Mouse (Mus musculus) lung, postnatal 10 days (tissue): ENCODE results near the gene Anxa4.

ENCODE experiments used
- DNase-seq: peaks from one replicate; pipeline ENCODE4 v3.0.0; 2021

Anxa4 gene

DNA sequence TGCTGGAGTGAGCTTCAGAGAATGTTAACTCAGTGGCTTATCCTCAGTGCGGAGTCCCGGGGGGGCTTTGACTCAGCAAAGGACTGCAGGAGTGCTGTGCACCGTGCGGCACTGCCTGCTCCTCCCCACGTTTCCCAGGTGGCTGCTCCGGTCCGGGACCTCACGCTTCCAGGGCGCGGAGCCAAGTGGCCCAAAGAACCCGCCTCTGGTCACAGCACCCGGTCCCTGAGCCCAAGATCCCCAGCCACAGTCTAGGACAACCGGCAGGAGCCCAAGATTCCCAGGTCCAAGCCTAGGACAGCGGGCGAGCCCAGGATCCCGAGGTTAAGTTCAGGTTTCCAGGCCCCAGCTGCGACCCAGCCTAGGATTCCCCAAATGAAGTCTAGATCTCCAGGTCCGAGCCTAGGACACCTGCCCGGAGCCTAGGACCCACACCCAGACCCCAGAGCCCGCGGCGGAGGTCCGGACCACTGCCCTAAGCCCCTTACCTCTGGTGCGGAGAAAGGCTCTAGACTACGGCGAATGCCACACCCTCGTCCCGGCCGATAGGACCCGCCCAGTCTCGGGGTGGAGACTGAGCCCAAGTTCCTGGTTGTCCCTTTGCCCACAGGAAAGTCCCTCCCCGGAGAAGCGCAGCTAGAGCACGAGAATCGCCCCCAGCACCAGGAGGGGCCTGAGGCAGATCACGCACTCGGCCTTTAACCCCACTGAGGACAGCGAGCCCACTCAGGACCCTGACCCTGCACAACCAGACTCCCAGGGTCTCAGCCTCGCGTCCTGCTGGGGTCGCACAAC is at the start of gene Anxa4:
Gene Anxa4, minus strand, starts transcription at position 564 of the 795 bp plus-strand sequence.
- DNase-seq = peak; percentile 93

- no peak for DNase-seq
Observed at GRCm38 (mm10) chr6:86841949-86842348, 48.6 kb upstream of the Anxa4 start.

DNA sequence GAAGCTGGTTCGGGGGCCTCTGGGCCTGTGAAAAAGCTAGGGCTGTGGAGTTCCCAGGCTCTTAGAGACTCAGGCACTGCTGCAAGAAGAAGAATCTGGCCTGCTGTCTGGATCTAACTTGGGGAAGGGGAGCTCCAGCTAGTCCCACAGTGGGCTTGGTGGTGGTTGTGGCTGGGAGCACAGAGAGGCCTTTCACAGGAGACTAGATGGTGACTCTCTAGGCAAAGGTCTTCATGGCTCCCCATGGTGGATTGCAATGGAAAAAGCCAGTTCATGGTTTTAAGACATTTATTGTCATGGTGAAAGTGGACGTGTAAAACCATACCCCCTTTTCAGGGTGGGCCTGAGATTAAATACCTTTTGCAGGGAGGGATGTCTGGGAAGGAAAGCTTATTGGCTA is 45.7 kb upstream of the Anxa4 start:
- no peak for DNase-seq

- DNase-seq = peak; percentile 73
Observed at GRCm38 (mm10) chr6:86832802-86833502, 39.6 kb upstream of the Anxa4 start.

DNA sequence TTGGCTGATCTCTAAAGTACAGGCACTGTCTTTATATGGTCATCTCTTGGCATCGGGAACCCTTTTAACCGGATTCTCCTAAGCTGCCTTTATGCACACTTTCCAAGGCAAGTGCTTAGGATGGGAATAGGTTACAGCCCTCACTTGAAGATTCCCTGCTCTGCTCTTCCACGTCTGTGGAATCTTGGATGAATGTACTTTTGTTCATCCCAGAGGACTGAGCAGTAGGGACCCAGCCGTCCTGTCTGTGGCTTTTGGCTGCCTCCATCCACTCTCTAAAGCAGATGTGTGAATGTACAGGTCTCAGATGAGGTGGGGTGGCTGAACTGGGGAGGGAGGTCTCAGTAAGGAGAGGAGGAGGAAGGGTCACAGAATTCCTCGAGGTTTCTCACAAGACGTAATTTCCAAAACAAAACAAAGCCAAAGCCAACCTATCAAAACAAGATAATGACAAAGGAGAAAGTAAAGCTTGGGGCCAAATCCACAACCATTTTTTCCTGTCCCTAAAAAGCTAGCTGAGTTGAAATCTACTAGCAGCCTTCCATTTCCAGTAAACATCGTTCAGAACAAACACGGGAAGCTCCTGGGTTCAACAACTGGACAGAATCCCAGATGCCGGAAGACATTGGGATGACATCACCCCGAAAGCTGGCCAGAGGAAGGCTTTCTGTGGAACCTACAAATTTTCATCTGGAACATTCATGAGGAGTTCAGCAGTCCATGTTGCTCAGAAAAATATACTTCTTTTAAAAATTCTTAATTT is 37.5 kb upstream of the Anxa4 start:
- peak; percentile 81 for DNase-seq

- DNase-seq = no peak
Observed at GRCm38 (mm10) chr6:86829768-86830167, 36.4 kb upstream of the Anxa4 start.

- no peak for DNase-seq
Observed at GRCm38 (mm10) chr6:86827432-86827831, 34.0 kb upstream of the Anxa4 start.

DNA sequence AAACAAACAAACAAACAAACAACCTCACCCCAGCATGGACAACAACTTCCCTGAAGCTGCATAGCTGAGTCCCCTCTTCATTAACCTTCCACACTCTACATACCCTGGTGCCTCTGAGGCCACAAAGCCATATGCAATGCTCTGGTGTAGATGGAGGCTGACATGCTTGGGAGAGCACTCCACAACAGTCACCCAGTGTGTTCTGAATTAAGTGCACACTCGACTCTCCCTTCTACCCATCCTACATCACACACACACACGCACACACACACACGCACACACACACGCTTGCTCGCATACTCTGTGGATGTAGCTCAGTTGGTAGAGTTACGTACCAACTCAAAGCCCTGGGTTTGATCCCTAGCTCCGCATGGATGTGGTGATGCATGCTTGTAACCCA is 31.0 kb upstream of the Anxa4 start:
- DNase-seq = no peak

- peak; percentile 68 for DNase-seq
Observed at GRCm38 (mm10) chr6:86823824-86824223, 30.4 kb upstream of the Anxa4 start.

DNA sequence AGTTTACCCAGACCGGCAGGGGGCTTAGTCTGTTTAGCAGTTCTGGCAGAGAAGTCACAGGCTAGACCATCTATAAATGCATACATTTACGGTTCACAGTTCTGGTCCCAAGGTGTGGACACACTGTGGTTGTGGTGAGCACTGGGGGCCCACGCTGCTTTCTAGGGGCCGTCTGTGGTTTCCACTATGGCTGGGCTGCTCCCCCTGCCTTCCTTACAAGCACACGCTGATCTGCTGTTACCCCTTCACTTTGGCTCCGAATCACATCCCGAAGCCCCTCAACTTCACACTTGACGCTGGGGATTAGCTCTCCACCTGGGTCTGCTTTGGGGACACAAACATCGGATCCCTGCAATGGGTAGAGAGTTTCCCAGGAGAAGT is 29.7 kb upstream of the Anxa4 start:
- no peak for DNase-seq

- DNase-seq = peak; percentile 53
Observed at GRCm38 (mm10) chr6:86822285-86823050, 29.1 kb upstream of the Anxa4 start.

GRCm38 (mm10) chr6:86820690-86821089 is 27.3 kb upstream of the Anxa4 start:
- peak; percentile 37 for DNase-seq

DNA sequence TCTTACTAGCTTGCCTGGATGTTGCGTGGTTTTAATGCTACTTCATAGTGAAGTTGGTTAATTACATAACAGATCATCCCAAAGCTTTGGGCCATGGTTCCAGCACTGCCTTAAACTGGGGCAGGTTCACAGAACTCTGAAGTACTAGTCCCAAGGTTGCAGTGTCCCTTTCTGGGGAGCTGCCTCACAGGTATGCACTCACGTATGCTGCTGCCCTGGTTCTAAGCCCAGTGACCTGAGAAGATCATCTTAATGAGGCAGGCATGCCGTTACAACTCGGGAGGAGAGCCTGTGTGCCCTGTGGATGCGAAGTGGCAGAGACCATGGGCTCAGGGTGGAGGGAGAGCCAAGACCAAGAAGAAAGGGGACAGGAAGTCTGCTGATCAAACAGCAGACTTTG is 26.5 kb upstream of the Anxa4 start:
- no peak for DNase-seq

DNA sequence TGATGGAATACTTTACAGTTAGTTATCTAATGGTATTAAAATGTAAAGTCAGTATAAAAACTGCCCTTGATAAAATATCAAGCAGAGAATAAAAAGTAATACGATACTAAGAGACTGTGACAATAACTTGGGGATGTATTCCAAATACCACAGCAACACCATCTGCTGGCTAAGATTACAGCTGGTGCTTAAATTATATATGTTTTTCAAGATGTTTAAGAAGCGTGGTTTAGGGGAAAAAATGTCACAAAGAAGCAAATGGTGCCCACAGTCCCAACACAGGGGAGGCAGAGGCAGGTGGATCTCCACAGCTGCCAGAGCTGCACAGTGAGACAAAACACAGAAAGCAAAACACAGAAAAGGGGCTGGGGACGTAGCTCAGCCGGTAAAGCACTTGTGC is 25.5 kb upstream of the Anxa4 start:
- no peak for DNase-seq

- DNase-seq = peak; percentile 68
Observed at GRCm38 (mm10) chr6:86816586-86816985, 23.2 kb upstream of the Anxa4 start.

- no peak for DNase-seq
Observed at GRCm38 (mm10) chr6:86815436-86815835, 22.1 kb upstream of the Anxa4 start.

GRCm38 (mm10) chr6:86814926-86815325 is 21.5 kb upstream of the Anxa4 start:
- no peak for DNase-seq

DNA sequence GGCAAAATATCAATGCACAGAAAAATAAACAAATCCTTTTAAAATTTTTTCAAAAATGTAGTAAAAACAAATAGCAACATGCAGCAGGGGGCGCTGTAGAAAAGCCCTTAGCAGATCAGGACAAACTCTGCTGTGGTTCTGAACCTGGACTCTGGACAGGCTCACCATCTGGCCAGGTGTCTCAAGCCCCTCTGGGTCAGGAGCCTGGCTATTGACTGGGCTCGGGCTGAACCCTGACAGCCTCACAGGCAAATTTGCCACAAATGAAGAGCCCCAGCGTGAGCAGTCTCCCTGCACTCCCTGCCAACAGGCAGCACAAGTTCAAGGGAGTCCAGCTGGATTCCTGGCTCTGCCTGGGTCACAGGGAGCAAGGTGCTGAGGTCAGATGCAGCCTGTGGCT is 20.0 kb upstream of the Anxa4 start:
- peak; percentile 72 for DNase-seq

GRCm38 (mm10) chr6:86812919-86813318 is 19.5 kb upstream of the Anxa4 start:
- no peak for DNase-seq

DNA sequence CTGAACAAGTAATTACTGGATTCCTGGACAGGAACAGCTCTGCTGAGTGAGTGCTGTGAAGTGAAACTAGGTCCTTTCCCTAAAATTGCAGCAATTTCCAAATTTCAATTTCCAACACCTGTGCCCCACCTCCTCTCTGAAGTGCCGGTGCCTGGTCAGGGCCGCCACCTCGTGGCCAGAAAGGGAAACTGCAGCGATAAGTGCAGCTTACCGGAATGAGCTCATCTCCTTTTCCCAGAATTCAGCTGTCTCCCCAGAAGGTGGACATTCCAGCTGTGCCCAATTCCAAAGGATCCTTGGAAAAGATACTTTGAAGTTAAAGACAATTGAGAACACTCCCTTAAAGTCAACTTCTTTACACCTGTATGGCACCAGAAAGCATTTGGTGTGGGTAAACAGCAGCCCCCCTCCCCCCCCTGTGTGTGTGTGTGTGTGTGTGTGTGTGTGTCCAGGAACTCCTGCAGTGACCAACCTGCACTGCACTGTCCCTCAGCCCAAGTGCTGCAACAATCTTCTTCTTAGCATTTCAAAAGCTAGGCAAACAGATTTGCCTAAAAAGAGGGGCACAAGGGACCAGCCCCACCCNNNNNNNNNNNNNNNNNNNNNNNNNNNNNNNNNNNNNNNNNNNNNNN is 13.2 kb upstream of the Anxa4 start:
- peak; percentile 78 for DNase-seq

- DNase-seq = no peak
Observed at GRCm38 (mm10) chr6:86804646-86805045, 11.3 kb upstream of the Anxa4 start.

DNA sequence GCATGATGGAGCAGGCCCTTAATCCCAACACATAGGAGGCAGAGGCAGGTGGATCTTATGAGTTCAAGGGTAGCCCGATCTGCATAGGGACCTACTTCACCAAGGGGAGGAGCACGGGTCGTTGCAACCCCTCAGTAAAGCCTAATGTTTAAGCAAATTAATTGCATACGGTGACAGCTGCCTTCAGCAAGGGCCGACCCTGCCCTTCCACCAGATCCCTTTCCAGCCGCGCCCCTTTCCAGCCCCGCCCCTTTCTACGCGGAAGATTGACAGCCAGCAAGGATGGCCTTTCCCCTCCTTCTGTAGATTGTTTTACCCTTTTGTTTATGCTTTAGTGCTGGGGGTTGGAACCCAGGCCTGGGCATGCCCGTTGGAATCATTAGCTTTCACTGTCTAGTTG is 8.0 kb upstream of the Anxa4 start:
- DNase-seq = no peak
